Mouse (Mus musculus): Measurements from ENCODE around the gene Grid1. TPM values are rescaled to one million over a fixed set of nuclear protein-coding genes. Genes with fewer than 3 reads are reported as not detected.

Grid1 gene
- polyA plus RNA-seq, 2 experiments: 0.04 TPM; not detected in 1

GRCm38 (mm10) chr14:35453702-35454101 lies 633.8 kb downstream of the Grid1 start:
- Histone ChIP-seq H3K9ac (replicated peaks) (no peak overlapping the region), H3K4me3 (ENCODE audit: insufficient read depth in 1 of 2, low read depth in 2 of 2, low read length in 2 of 2) (no peak overlapping the region), H3K4me1 (replicated peaks; ENCODE audit: control insufficient read depth in 2 of 2, insufficient read depth in 2 of 2, low read length in 1 of 2) (no peaks in the 10 kb centered on the region), H3K4me2 (ENCODE audit: low read depth) (no peak overlapping the region), H3K27ac (no peak overlapping the region), H3K9me3 (ENCODE audit: control insufficient read depth, low read length) (no peaks in the 10 kb centered on the region), H3K27me3 (ENCODE audit: control insufficient read depth, insufficient read depth, low read length) (no peaks in the 10 kb centered on the region), H3K36me3 (replicated peaks; ENCODE audit: control insufficient read depth, insufficient read depth, low read depth) (no peaks in the 10 kb centered on the region)
- ATAC-seq (ENCODE audit: insufficient read depth) (no peak), DNase-seq (ENCODE audit: low read depth in 3 of 3, low spot score in 3 of 3) (no peak)
- no peak for TF ChIP-seq EP300 (IDR thresholded peaks at IDR 0.05; ENCODE audit: low read depth)
- TF ChIP-seq CTCF (IDR thresholded peaks at IDR 0.05; ENCODE audit: low read depth): no peak
- 71% methylated on average over 7 of the region's 7 CpGs for WGBS (ENCODE audit: insufficient replicate concordance)

GRCm38 (mm10) chr14:35468254-35468653 lies 648.3 kb downstream of the Grid1 start:
- WGBS (ENCODE audit: insufficient replicate concordance): 47% methylated on average over 6 of the region's 6 CpGs
- TF ChIP-seq CTCF (IDR thresholded peaks at IDR 0.05; ENCODE audit: low read depth) (no peak), EP300 (IDR thresholded peaks at IDR 0.05; ENCODE audit: low read depth) (no peak)
- H3K9me3 ChIP-seq (ENCODE audit: control insufficient read depth, low read length): no peaks in the 10 kb centered on the region
- no peak overlapping the region for H3K9ac ChIP-seq (replicated peaks)
- DNase-seq (ENCODE audit: low read depth in 3 of 3, low spot score in 3 of 3) (no peak), ATAC-seq (ENCODE audit: insufficient read depth) (no peak)
- no peak overlapping the region for H3K27ac ChIP-seq
- H3K27me3 ChIP-seq (ENCODE audit: control insufficient read depth, insufficient read depth, low read length): no peaks in the 10 kb centered on the region
- no peak overlapping the region for H3K4me2 ChIP-seq (ENCODE audit: low read depth)
- no peak overlapping the region for H3K4me3 ChIP-seq (ENCODE audit: insufficient read depth in 1 of 2, low read depth in 2 of 2, low read length in 2 of 2)
- no peaks in the 10 kb centered on the region for H3K4me1 ChIP-seq (replicated peaks; ENCODE audit: control insufficient read depth in 2 of 2, insufficient read depth in 2 of 2, low read length in 1 of 2)
- no peaks in the 10 kb centered on the region for H3K36me3 ChIP-seq (replicated peaks; ENCODE audit: control insufficient read depth, insufficient read depth, low read depth)

- Histone ChIP-seq H3K4me3 (ENCODE audit: insufficient read depth in 1 of 2, low read depth in 2 of 2, low read length in 2 of 2) (no peak overlapping the region), H3K27ac (no peak overlapping the region), H3K36me3 (replicated peaks; ENCODE audit: control insufficient read depth, insufficient read depth, low read depth) (no peaks in the 10 kb centered on the region), H3K4me1 (replicated peaks; ENCODE audit: control insufficient read depth in 2 of 2, insufficient read depth in 2 of 2, low read length in 1 of 2) (no peaks in the 10 kb centered on the region), H3K9me3 (ENCODE audit: control insufficient read depth, low read length) (no peaks in the 10 kb centered on the region), H3K9ac (replicated peaks) (no peak overlapping the region), H3K4me2 (ENCODE audit: low read depth) (no peak overlapping the region), H3K27me3 (ENCODE audit: control insufficient read depth, insufficient read depth, low read length) (no peaks in the 10 kb centered on the region)
- 42% methylated on average over 2 of the region's 2 CpGs for WGBS (ENCODE audit: insufficient replicate concordance)
- DNase-seq (ENCODE audit: low read depth in 3 of 3, low spot score in 3 of 3): no peak
- no peak for ATAC-seq (ENCODE audit: insufficient read depth)
- TF ChIP-seq CTCF (IDR thresholded peaks at IDR 0.05; ENCODE audit: low read depth) (no peak), EP300 (IDR thresholded peaks at IDR 0.05; ENCODE audit: low read depth) (no peak)
These were observed 666.1 kb downstream of the Grid1 start for GRCm38 (mm10) chr14:35486017-35486416.

- no peak overlapping the region for H3K9ac ChIP-seq (replicated peaks)
- TF ChIP-seq CTCF (IDR thresholded peaks at IDR 0.05; ENCODE audit: low read depth) (no peak), EP300 (IDR thresholded peaks at IDR 0.05; ENCODE audit: low read depth) (no peak)
- H3K27me3 ChIP-seq (ENCODE audit: control insufficient read depth, insufficient read depth, low read length): no peaks in the 10 kb centered on the region
- no peaks in the 10 kb centered on the region for H3K36me3 ChIP-seq (replicated peaks; ENCODE audit: control insufficient read depth, insufficient read depth, low read depth)
- 25% methylated on average over 5 of the region's 5 CpGs for WGBS (ENCODE audit: insufficient replicate concordance)
- H3K27ac ChIP-seq: no peak overlapping the region
- no peak overlapping the region for H3K4me3 ChIP-seq (ENCODE audit: insufficient read depth in 1 of 2, low read depth in 2 of 2, low read length in 2 of 2)
- H3K4me1 ChIP-seq (replicated peaks; ENCODE audit: control insufficient read depth in 2 of 2, insufficient read depth in 2 of 2, low read length in 1 of 2): no peaks in the 10 kb centered on the region
- DNase-seq (ENCODE audit: low read depth in 3 of 3, low spot score in 3 of 3): no peak
- no peaks in the 10 kb centered on the region for H3K9me3 ChIP-seq (ENCODE audit: control insufficient read depth, low read length)
- no peak overlapping the region for H3K4me2 ChIP-seq (ENCODE audit: low read depth)
- ATAC-seq (ENCODE audit: insufficient read depth): no peak
These were observed 682.4 kb downstream of the Grid1 start for GRCm38 (mm10) chr14:35502324-35502723.

- Histone ChIP-seq H3K36me3 (replicated peaks; ENCODE audit: control insufficient read depth, insufficient read depth, low read depth) (no peaks in the 10 kb centered on the region), H3K4me2 (ENCODE audit: low read depth) (no peak overlapping the region), H3K4me3 (ENCODE audit: insufficient read depth in 1 of 2, low read depth in 2 of 2, low read length in 2 of 2) (no peak overlapping the region), H3K27ac (no peak overlapping the region), H3K27me3 (ENCODE audit: control insufficient read depth, insufficient read depth, low read length) (no peaks in the 10 kb centered on the region), H3K4me1 (replicated peaks; ENCODE audit: control insufficient read depth in 2 of 2, insufficient read depth in 2 of 2, low read length in 1 of 2) (no peaks in the 10 kb centered on the region), H3K9me3 (ENCODE audit: control insufficient read depth, low read length) (no peaks in the 10 kb centered on the region), H3K9ac (replicated peaks) (no peak overlapping the region)
- ATAC-seq (ENCODE audit: insufficient read depth): no peak
- no peak for DNase-seq (ENCODE audit: low read depth in 3 of 3, low spot score in 3 of 3)
- TF ChIP-seq CTCF (IDR thresholded peaks at IDR 0.05; ENCODE audit: low read depth): no peak
- TF ChIP-seq EP300 (IDR thresholded peaks at IDR 0.05; ENCODE audit: low read depth): no peak
These were observed 699.5 kb downstream of the Grid1 start for GRCm38 (mm10) chr14:35519402-35519801.
